Mouse (Mus musculus): ENCODE measurements at regions not wholly inside any gene's neighbourhood (a gene's known extent, or its start where the extent isn't known, plus 50 kb on each side); places are given as distances from the start of the nearest gene placed in this dataset.

- TF ChIP-seq RAD21 (IDR thresholded peaks at IDR 0.05; ENCODE audit: low read depth, low read length) = no peak
- TF ChIP-seq MXI1 (IDR thresholded peaks at IDR 0.05; ENCODE audit: low read depth, low read length) = no peak
- TF ChIP-seq MAZ (IDR thresholded peaks at IDR 0.05; ENCODE audit: low read depth, low read length) = no peak
- TF ChIP-seq ETS1 (conservative IDR thresholded peaks at IDR 0.05; ENCODE audit: low read depth, low read length) = no peak
- no peak for TF ChIP-seq E2F4 (IDR thresholded peaks at IDR 0.05; ENCODE audit: insufficient replicate concordance, low read depth, low read length)
- TF ChIP-seq SMC3 (IDR thresholded peaks at IDR 0.05; ENCODE audit: low read depth, low read length) = no peak
- TF ChIP-seq KAT2A (IDR thresholded peaks at IDR 0.05; ENCODE audit: insufficient replicate concordance, low read length) = no peak
- TF ChIP-seq JUND (conservative IDR thresholded peaks at IDR 0.05; ENCODE audit: low read depth, low read length) = no peak
- TF ChIP-seq PAX5 (IDR thresholded peaks at IDR 0.05; ENCODE audit: low read length) = no peak
- TF ChIP-seq ZNF384 (IDR thresholded peaks at IDR 0.05; ENCODE audit: low read depth, low read length) = no peak
- TF ChIP-seq ELF1 (IDR thresholded peaks at IDR 0.05; ENCODE audit: low read depth, low read length) = no peak
- TF ChIP-seq MYC (IDR thresholded peaks at IDR 0.05; ENCODE audit: low read depth, low read length) = no peak
- TF ChIP-seq BHLHE40 (IDR thresholded peaks at IDR 0.05; ENCODE audit: low read depth, low read length) = no peak
- TF ChIP-seq TBP (conservative IDR thresholded peaks at IDR 0.05; ENCODE audit: low read depth, low read length) = no peak
- TF ChIP-seq SIN3A (IDR thresholded peaks at IDR 0.05; ENCODE audit: low read length) = no peak
- no peak for TF ChIP-seq MAX (IDR thresholded peaks at IDR 0.05; ENCODE audit: low read length)
- no peak for TF ChIP-seq CTCF (conservative IDR thresholded peaks at IDR 0.05 in 1 of 2, IDR thresholded peaks at IDR 0.05 in 1 of 2; ENCODE audit: low read depth in 2 of 2, low read length in 2 of 2)
- TF ChIP-seq NRF1 (IDR thresholded peaks at IDR 0.05; ENCODE audit: low read depth, low read length) = no peak
- no peak for TF ChIP-seq CHD1 (IDR thresholded peaks at IDR 0.05; ENCODE audit: low read depth, low read length)
- dilution Hi-C loops (cut with MboI; ENCODE audit: extremely low pct_ligation_motif_present, extremely low pct_unique_long_range_greater_than_20kb, low sequenced_read_pairs) = no loop called here
- Histone ChIP-seq H3K4me3 (replicated peaks in 1 of 3; ENCODE audit: low read depth in 2 of 3, low read length in 2 of 3, poor library complexity in 1 of 3) (no peak overlapping the region), H3K27me3 (replicated peaks) (no peaks in the 10 kb centered on the region), H3K27ac (ENCODE audit: insufficient read depth, low read depth) (no peak overlapping the region), H3K79me2 (replicated peaks; ENCODE audit: control insufficient read depth, extremely low read depth, insufficient read depth, poor library complexity, severe bottlenecking) (no peaks in the 10 kb centered on the region), H3K9ac (ENCODE audit: insufficient read depth, low read depth) (no peak overlapping the region), H3K36me3 (replicated peaks in 1 of 2; ENCODE audit: control insufficient read depth in 1 of 2, insufficient read depth in 1 of 2, low read length in 1 of 2) (no peaks in the 10 kb centered on the region), H3K4me1 (ENCODE audit: control insufficient read depth in 1 of 2, insufficient read depth in 2 of 2) (no peaks in the 10 kb centered on the region), H3K9me3 (replicated peaks; ENCODE audit: low read length) (no peaks in the 10 kb centered on the region), H3K4me2 (ENCODE audit: insufficient read depth, low read depth, poor library complexity, severe bottlenecking) (no peak overlapping the region)
- no peak for DNase-seq (ENCODE audit: extremely low read depth)
- in situ Hi-C loops (cut with MboI; ENCODE audit: low pct_ligation_motif_present, low pct_unique_long_range_greater_than_20kb, low sequenced_read_pairs) = loop anchor here (25.0 kb wide), 1 partner anchor 303 kb away; no protein-coding TSS in a partner anchor
Measured at GRCm38 (mm10) chr3:138609749-138610148, 83.8 kb downstream of the Eif4e start.

GRCm38 (mm10) chr3:138612884-138613653 is 87.1 kb downstream of the Eif4e start:
- Histone ChIP-seq H3K36me3 (replicated peaks in 1 of 2; ENCODE audit: control insufficient read depth in 1 of 2, insufficient read depth in 1 of 2, low read length in 1 of 2) (no peaks in the 10 kb centered on the region), H3K4me3 (replicated peaks in 1 of 3; ENCODE audit: low read depth in 2 of 3, low read length in 2 of 3, poor library complexity in 1 of 3) (no peak overlapping the region), H3K9ac (ENCODE audit: insufficient read depth, low read depth) (no peak overlapping the region), H3K4me2 (ENCODE audit: insufficient read depth, low read depth, poor library complexity, severe bottlenecking) (no peak overlapping the region), H3K79me2 (replicated peaks; ENCODE audit: control insufficient read depth, extremely low read depth, insufficient read depth, poor library complexity, severe bottlenecking) (no peaks in the 10 kb centered on the region), H3K27ac (ENCODE audit: insufficient read depth, low read depth) (no peak overlapping the region), H3K9me3 (replicated peaks; ENCODE audit: low read length) (no peaks in the 10 kb centered on the region), H3K27me3 (replicated peaks) (no peaks in the 10 kb centered on the region), H3K4me1 (ENCODE audit: control insufficient read depth in 1 of 2, insufficient read depth in 2 of 2) (no peaks in the 10 kb centered on the region)
- in situ Hi-C loops (cut with MboI; ENCODE audit: low pct_ligation_motif_present, low pct_unique_long_range_greater_than_20kb, low sequenced_read_pairs) (loop anchor here (25.0 kb wide), 1 partner anchor 299 kb away; no protein-coding TSS in a partner anchor), dilution Hi-C loops (cut with MboI; ENCODE audit: extremely low pct_ligation_motif_present, extremely low pct_unique_long_range_greater_than_20kb, low sequenced_read_pairs) (no loop called here)
- no peak for TF ChIP-seq BHLHE40 (IDR thresholded peaks at IDR 0.05; ENCODE audit: low read depth, low read length)
- no peak for TF ChIP-seq SMC3 (IDR thresholded peaks at IDR 0.05; ENCODE audit: low read depth, low read length)
- TF ChIP-seq NRF1 (IDR thresholded peaks at IDR 0.05; ENCODE audit: low read depth, low read length) = no peak
- no peak for TF ChIP-seq EP300 (IDR thresholded peaks at IDR 0.05; ENCODE audit: low read length)
- TF ChIP-seq MXI1 (IDR thresholded peaks at IDR 0.05; ENCODE audit: low read depth, low read length) = no peak
- no peak for TF ChIP-seq IRF4 (IDR thresholded peaks at IDR 0.05; ENCODE audit: low read depth, low read length)
- TF ChIP-seq PAX5 (IDR thresholded peaks at IDR 0.05; ENCODE audit: low read length) = no peak
- no peak for TF ChIP-seq USF2 (conservative IDR thresholded peaks at IDR 0.05; ENCODE audit: low read depth, low read length)
- TF ChIP-seq CTCF (conservative IDR thresholded peaks at IDR 0.05 in 1 of 2, IDR thresholded peaks at IDR 0.05 in 1 of 2; ENCODE audit: low read depth in 2 of 2, low read length in 2 of 2) = no peak
- no peak for TF ChIP-seq KAT2A (IDR thresholded peaks at IDR 0.05; ENCODE audit: insufficient replicate concordance, low read length)
- no peak for TF ChIP-seq MAZ (IDR thresholded peaks at IDR 0.05; ENCODE audit: low read depth, low read length)
- TF ChIP-seq POLR2AphosphoS2 (IDR thresholded peaks at IDR 0.05; ENCODE audit: low read depth, low read length) = no peak
- no peak for TF ChIP-seq JUND (conservative IDR thresholded peaks at IDR 0.05; ENCODE audit: low read depth, low read length)
- TF ChIP-seq MAFK (IDR thresholded peaks at IDR 0.05; ENCODE audit: insufficient replicate concordance, low read length) = no peak
- no peak for DNase-seq (ENCODE audit: extremely low read depth)

Data from CH12.LX (cell line).